Mouse (Mus musculus) adrenal gland, adult 10 weeks (tissue): ENCODE measurements around the gene Upb1. TPM values are rescaled to one million over a fixed set of nuclear protein-coding genes. Genes with fewer than 3 reads are reported as not detected.

Source experiments
- polyA plus RNA-seq: library from polyadenylated mRNA; stranded (reverse); fragments of 350-450 nt; fragmentation: Illumina TruSeq; extraction: RNeasy Lipid Tissue Mini Kit (QIAGEN cat#74804); gene quantifications from one replicate; pipeline ENCODE4 v1.2.3, GENCODE M21; 2014; ENCODE audit warnings: low read depth, low replicate concordance

Upb1 gene
- polyA plus RNA-seq = 0.29 TPM

GRCm38 (mm10) chr10:75400958-75401357 is at the start of gene Upb1:
Upb1 (plus strand) TSS chr10:75401115.

Other genes starting within 250 kb of the Upb1 start
- 28.6 TPM for gene Specc1l, start 189.0 kb upstream of the Upb1 start, polyA plus RNA-seq
- gene Adora2a, start 84.2 kb upstream of the Upb1 start, polyA plus RNA-seq = not detected
- gene Snrpd3, start 116.4 kb downstream of the Upb1 start, polyA plus RNA-seq = 25.2 TPM
- 4.2 TPM for gene Gucd1, start 116.9 kb downstream of the Upb1 start, polyA plus RNA-seq
- 0.52 TPM for gene Lrrc75b, start 159.2 kb downstream of the Upb1 start, polyA plus RNA-seq
- gene Ggt1, start 160.5 kb downstream of the Upb1 start, polyA plus RNA-seq = not detected
- 1.0 TPM for gene Ggt5, start 188.2 kb downstream of the Upb1 start, polyA plus RNA-seq
- 2.7 TPM for gene Susd2, start 242.9 kb downstream of the Upb1 start, polyA plus RNA-seq